Mouse (Mus musculus): ENCODE data around the gene Ccdc85a.
A peak's percentile ranks its signal among the peaks of the same experiment; 100 is the strongest.

Gene Ccdc85a

GRCm38 (mm10) chr11:28583911-28584434, at the start of gene Ccdc85a:
Gene Ccdc85a, minus strand, starts transcription at chr11:28584324.
- peak; percentile 56 for DNase-seq (ENCODE audit: low spot score)

- DNase-seq (ENCODE audit: low spot score): no peak
Observed at GRCm38 (mm10) chr11:28633571-28634125, 49.5 kb upstream of the Ccdc85a start.

- no peak for DNase-seq (ENCODE audit: low spot score)
Observed at GRCm38 (mm10) chr11:28633093-28633492, 49.0 kb upstream of the Ccdc85a start.

DNA sequence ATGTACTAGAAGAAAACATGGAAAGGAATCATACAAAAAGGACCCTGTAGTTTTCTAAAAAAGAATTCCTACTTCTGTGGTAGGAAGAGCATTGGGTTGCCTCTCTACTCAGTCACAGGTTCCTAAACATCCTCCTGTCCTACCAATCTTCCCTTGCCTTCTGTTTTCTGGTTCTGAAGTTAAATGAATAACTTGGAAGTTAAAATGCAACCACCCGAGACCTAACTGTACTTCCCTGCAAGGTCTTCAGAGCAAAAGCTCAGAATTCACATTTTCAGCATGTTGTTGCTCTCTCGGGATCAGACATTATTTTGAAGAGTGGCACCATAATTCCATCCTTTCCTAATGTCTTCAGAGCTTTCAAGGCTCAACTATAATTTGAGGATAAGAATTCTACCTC, 46.6 kb upstream of the Ccdc85a start:
- no peak for DNase-seq (ENCODE audit: low spot score)

GRCm38 (mm10) chr11:28610781-28611491, 26.8 kb upstream of the Ccdc85a start:
- DNase-seq (ENCODE audit: low spot score): no peak

DNA sequence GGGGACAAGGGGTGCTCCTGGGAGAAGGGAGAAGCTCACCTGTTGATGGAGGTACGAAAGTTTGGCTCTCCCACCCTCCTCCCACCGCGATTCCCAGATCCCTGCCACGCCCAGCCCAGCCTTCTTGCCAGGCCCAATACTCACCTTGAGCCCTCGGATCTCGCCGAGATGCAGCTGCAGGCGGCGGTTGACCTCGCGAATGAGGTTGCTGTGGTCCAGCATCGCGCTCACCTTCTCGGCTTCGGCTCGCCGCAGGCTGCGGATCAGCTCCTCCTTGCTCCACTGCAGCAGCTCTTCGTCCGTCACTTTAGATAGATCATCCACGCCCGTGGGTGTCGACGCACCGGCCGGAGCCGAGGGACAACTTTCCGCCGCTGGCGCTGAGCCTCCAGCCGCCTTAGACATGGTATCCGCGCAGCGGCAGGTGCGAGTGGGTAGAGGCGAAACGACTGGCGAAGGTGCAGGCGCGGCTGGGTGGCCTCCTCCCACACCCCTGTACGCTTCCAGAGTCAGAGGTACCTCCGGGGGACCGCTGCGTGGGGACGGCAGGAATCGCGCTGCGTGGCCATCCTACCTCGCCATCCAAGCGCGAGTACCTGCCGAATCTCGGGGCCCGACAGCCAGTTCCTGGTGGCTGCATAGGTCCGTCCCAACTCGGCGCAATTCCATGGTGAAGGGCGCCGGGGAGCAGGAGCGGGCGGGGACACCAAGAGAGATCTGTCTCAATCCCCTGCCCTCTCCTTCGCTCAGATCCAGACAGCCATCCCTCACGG, 800 bp downstream of the Ccdc85a start:
- peak; percentile 10 for DNase-seq (ENCODE audit: low spot score)

DNA sequence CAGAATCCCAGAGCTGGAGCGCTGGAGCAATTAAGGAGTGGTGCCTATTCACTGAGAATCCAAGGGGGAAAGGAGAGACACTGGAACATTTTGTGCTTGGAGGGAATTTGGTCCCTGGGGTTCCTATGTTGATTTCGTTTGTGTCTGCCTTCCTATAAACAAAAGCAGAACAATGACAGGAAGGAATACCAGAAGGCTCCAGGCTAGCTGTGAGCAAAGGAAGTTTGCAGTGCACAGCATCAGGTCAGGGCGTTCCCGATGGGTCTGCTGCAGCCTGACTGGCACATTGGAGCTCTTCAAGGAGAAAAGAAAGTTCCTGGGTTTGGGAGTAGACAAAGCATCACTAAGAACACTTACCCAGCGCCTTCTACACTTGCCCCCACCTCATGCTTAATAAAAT, 1.9 kb downstream of the Ccdc85a start:
- no peak for DNase-seq (ENCODE audit: low spot score)

DNA sequence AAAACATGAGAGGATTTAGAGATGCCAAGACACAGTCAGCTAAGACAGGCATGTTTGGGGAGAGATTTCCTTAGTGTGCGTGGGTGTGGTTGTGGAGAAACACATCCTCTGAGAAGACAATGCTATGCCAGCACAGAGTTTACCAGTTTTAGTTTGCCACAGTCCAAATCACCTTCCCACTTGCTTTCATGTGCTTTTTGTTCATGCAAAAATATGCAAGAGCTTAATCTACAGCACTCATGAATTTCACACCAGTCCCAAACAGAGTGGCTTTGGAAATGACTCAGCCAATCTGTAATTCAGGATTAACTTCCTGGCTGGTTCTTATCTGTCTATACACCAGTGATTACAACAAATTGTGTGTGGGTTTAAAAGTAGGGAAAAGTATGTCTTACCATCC, 11.7 kb downstream of the Ccdc85a start:
- no peak for DNase-seq (ENCODE audit: low spot score)

DNA sequence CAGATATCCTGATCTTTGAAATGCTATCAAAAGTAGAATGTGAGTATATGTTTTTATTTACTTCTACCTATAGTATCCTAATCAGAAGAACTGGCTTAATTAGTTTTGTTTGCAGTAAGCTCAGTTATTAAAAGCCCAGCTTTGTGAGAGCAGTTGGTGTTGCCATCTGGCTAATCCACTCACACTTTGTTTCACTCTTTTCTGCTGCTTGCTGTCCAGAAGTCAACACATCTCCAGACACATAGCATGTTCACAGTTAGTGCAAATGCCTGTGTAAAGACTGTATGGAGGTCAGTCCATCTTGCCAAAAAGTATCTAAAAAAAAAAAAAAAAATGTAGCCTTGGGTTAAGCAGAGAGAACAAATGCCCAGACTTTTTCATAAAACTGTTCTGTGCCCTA, 27.7 kb downstream of the Ccdc85a start:
- no peak for DNase-seq (ENCODE audit: low spot score)

DNA sequence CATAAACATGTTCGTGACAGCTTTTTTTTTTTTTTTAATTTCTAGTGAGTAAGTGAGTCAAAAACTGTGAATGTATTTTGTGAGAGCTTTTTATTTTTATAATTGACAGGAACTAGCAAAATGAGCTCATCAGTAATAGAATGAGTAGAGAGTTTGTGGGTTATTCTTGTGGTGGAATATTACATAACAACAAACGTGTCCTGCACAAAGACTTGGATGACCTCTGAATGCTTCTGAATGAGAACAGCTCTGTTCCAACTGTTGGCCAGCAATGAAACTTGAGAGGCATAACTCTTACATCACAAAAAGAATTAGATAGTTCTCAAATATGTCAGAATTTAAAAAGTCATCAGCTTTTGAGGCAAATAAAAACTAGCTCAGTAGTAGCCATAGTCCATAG, 40.7 kb downstream of the Ccdc85a start:
- DNase-seq (ENCODE audit: low spot score): no peak

DNA sequence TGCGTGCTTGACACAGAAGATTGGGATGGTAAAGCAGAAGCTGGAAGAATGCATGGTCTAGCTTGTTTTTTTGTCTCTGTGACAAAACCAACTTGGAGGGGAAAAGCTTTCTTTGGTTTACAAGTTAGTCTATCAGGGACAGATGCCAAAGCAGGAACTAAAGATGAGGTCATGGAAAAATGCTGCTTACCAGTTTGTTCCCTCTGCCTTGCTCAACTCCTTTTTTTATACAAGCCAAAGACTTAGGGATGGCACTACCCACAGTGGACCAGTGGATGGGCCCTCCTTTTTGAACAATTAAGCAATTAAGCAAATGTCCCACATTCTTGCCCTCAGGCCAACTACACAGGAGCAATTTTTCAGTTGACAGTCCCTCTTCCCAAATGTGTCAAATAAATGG, 42.8 kb downstream of the Ccdc85a start:
- DNase-seq (ENCODE audit: low spot score): no peak

DNA sequence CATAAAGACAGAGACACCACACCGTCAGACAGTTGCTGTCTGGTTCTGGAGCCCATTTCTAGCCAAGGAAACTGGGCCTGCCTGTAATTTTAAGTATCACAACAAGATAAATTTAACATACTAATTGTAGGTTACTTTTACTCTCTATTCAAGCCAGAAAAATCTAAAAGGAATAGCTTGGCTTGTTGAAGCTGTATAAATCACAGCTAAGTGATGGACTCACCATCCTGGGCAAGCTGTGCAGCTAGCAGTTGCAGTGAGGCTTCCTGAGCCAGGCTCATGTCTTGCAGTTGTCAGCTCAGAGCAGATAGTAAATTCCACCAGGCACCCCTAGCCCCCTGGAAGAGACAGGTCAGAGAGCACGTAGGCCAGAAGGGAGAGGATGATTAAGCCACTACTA, 50.8 kb downstream of the Ccdc85a start:
- no peak for DNase-seq (ENCODE audit: low spot score)

DNA sequence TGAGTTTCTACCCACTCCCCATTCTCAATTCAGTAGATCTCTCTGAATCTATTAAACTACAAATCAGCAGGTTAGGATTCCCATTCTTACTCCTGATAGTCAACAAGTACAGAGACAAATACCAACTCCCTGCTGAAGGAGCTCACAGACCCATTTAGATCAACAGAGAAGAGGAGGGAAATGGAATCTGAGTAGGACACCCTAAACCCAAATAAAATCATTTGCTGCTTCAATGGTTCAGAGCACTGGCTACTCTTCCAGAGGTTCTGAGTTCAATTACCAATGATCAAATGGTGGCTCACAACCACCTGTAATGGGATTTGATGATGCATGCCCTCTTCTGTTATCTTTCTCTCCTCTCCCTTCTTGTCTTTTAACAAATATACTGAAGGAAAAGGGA, 82.9 kb downstream of the Ccdc85a start:
- no peak for DNase-seq (ENCODE audit: low spot score)

GRCm38 (mm10) chr11:28497034-28497433, 87.1 kb downstream of the Ccdc85a start:
- no peak for DNase-seq (ENCODE audit: low spot score)

- no peak for DNase-seq (ENCODE audit: low spot score)
Observed at GRCm38 (mm10) chr11:28493362-28493761, 90.8 kb downstream of the Ccdc85a start.

GRCm38 (mm10) chr11:28491330-28491729, 92.8 kb downstream of the Ccdc85a start:
- no peak for DNase-seq (ENCODE audit: low spot score)

GRCm38 (mm10) chr11:28484083-28484729, 99.9 kb downstream of the Ccdc85a start:
- no peak for DNase-seq (ENCODE audit: low spot score)

- DNase-seq (ENCODE audit: low spot score): no peak
Observed at GRCm38 (mm10) chr11:28477088-28477487, 107.0 kb downstream of the Ccdc85a start.

- DNase-seq (ENCODE audit: low spot score): no peak
Observed at GRCm38 (mm10) chr11:28465726-28466125, 118.4 kb downstream of the Ccdc85a start.

- DNase-seq (ENCODE audit: low spot score): no peak
Observed at GRCm38 (mm10) chr11:28464926-28465325, 119.2 kb downstream of the Ccdc85a start.

DNA sequence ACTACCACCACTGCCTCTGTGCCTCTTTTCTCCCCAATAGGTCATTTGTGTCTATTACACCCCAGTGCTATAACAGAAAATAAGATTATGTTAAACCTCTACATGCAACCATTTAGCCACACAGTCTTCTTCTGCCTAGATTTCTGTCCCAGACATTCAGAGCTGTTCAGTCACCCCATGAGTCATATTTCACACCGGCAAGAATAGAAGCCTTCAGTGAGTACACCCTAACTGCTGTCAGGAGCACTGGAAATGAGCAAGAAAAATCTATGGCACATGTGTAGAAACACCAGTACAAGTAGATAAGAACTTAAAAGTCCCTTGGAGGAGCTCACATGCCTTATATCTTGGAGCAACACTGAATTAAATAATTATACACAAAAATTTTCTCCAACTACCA, 125.0 kb downstream of the Ccdc85a start:
- no peak for DNase-seq (ENCODE audit: low spot score)

DNA sequence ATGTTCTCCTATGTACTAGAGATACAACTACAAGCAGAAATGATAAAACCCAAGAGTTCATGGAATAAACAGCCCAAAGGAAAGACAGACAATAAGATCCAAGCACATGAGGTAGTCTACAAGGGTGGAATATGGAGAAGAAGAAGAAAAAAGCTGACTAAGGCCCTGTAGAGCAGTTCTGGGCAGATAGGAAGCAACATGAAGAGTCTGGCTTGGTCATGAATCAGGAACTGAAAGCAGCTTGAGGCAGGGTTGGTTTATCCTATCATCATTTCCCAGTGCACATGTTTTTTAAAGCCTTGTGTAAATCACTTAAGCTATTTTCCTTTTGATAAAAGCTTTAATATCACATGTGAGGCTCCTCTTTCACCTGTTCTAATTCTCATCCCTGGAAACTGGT, 144.2 kb downstream of the Ccdc85a start:
- no peak for DNase-seq (ENCODE audit: low spot score)
